16 mouse cellular contexts compared by ENCODE assay signal in the genomic region with DNA sequence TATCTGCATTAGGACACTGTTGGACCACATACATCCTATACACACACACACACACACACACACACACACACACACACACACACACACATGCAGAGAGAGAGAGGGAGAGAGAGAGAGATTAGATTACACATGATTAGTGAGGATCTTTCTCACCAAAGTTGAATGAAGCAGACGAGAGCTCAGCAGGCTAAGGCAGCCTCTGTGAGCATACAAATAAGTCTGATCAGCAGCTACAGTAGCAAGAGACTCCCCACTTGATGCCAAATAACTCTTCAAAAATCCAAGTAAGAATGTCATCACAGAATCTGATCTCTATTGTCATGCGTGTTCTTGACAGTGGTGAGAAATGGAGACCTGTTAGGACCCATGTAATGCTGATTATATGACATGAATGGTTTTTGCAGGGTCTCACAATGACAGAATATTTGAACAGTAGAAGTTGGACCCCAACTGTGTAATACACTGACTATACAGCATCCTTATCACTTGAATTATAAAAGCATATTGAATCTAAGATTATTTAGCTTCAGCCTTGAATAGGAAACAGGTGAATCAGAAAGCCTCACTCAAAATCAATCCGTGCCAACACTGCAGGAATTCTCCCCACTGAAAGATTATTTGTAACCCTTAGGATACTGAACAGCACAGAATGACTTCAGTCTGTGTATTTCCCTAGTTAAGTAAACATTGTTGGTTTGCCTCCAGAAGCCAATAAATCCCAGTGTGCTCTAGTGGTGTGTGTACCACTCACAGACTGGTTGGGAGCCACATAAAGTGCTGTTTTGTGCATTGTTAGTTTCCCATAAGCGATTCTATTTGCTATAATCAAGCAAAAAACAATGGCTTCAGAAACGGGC. TPM values are rescaled to one million over a fixed set of nuclear protein-coding genes. Genes with fewer than 3 reads are reported as not detected.
DNase-seq lines count a peak whose midpoint lies in the region; ATAC-seq and TF ChIP-seq lines count a peak whose summit lies in the region.
"Had no signal": no experiment of that assay in that cellular context is flagged by ENCODE, and none has a peak within 500 bp of the region (broad histone marks: within the 10 kb centered on the region; RNA-seq: fewer than 3 reads in every experiment).

No protein-coding gene starts in this region.

- H3K9me3 ChIP-seq in forebrain, postnatal 0 days (ENCODE audit: low read length) = no peaks in the 10 kb centered on the region
- no peaks in the 10 kb centered on the region for H3K9me3 ChIP-seq in midbrain, embryonic 16.5 days (replicated peaks; ENCODE audit: control insufficient read depth, low read length, poor library complexity, severe bottlenecking)
- H3K9me3 ChIP-seq: embryonic facial prominence, embryonic 13.5 days had no signal

- intact Hi-C loops in left cerebral cortex, adult 2 months (cut with DNase I) = loop anchor here (5.0 kb wide), 1 partner anchor 46 kb away; a partner anchor contains a TSS
- intact Hi-C loops in left cerebral cortex, postnatal 25 days (cut with DNase I) = loop anchor here (5.0 kb wide), 1 partner anchor 46 kb away; a partner anchor contains a TSS

- peaks cover 31% of the 10 kb centered on the region; the same call in 1 of the 2 replicates for H3K4me1 ChIP-seq in cerebellum, adult 2 months (ENCODE audit: control insufficient read depth, insufficient read depth, low read length)
- H3K4me1 ChIP-seq in forebrain, postnatal 0 days (ENCODE audit: insufficient read depth) = peaks cover 12% of the 10 kb centered on the region; the same call in 1 of the 2 replicates
- H3K4me1 ChIP-seq in midbrain, embryonic 16.5 days (ENCODE audit: control insufficient read depth, insufficient read depth, low read length) = peaks cover 37% of the 10 kb centered on the region
- H3K4me1 ChIP-seq: embryonic facial prominence, embryonic 13.5 days had no signal

- no peaks in the 10 kb centered on the region for H3K27me3 ChIP-seq in cerebellum, adult 2 months (ENCODE audit: control insufficient read depth, insufficient read depth, low read length)
- no peaks in the 10 kb centered on the region for H3K27me3 ChIP-seq in forebrain, postnatal 0 days (ENCODE audit: insufficient read depth, low read length)
- H3K27me3 ChIP-seq in midbrain, embryonic 16.5 days (ENCODE audit: control insufficient read depth, insufficient read depth, low read depth, low read length) = no peaks in the 10 kb centered on the region
- H3K27me3 ChIP-seq: CH12.LX; embryonic facial prominence, embryonic 13.5 days had no signal

- ATAC-seq in forebrain, postnatal 0 days = peak; percentile 47
- peak; percentile 41 for ATAC-seq in midbrain, embryonic 16.5 days
- ATAC-seq: intestine, embryonic 16.5 days had no signal

- no peak for DNase-seq in cerebellum, adult 2 months
- DNase-seq in cerebellum, adult 11-12 months = no peak
- DNase-seq in left cerebral cortex, adult 2 months (ENCODE audit: extremely low spot score in 1 of 2, low spot score in 2 of 2) = no peak
- DNase-seq in left cerebral cortex, postnatal 25 days (ENCODE audit: low spot score in 2 of 2) = no peak
- DNase-seq in forebrain, postnatal 0 days = no peak
- DNase-seq in adrenal gland, postnatal 10 days = no peak
- DNase-seq in kidney, adult 11 months = no peak
- DNase-seq: gastrocnemius, postnatal 10 days had no signal

- H3K27ac ChIP-seq in cerebellum, adult 2 months (ENCODE audit: insufficient read depth, low read length) = peak overlapping the region; percentile 58; the same call in 1 of the 2 replicates
- peak overlapping the region; percentile 25 for H3K27ac ChIP-seq in left cerebral cortex, adult 2 months
- H3K27ac ChIP-seq in forebrain, postnatal 0 days (ENCODE audit: low read depth, low read length) = peak overlapping the region; percentile 74
- peak overlapping the region; percentile 75 for H3K27ac ChIP-seq in midbrain, embryonic 16.5 days (ENCODE audit: low read length)
- H3K27ac ChIP-seq: embryonic facial prominence, embryonic 13.5 days; macrophage had no signal

- no peak overlapping the region for H3K4me3 ChIP-seq in cerebellum, adult 2 months (replicated peaks; ENCODE audit: insufficient read depth, low read depth, low read length)
- no peak overlapping the region for H3K4me3 ChIP-seq in left cerebral cortex, adult 2 months
- no peak overlapping the region for H3K4me3 ChIP-seq in forebrain, postnatal 0 days (ENCODE audit: low read depth, low read length)
- H3K4me3 ChIP-seq in midbrain, embryonic 16.5 days (ENCODE audit: low read depth, low read length) = no peak overlapping the region
- H3K4me3 ChIP-seq: embryonic facial prominence, embryonic 13.5 days had no signal

- no peaks in the 10 kb centered on the region for H3K36me3 ChIP-seq in forebrain, postnatal 0 days (ENCODE audit: insufficient read depth)
- H3K36me3 ChIP-seq in midbrain, embryonic 16.5 days (ENCODE audit: control insufficient read depth, insufficient read depth, low read length) = no peaks in the 10 kb centered on the region
- H3K36me3 ChIP-seq: embryonic facial prominence, embryonic 13.5 days had no signal

- H3K9ac ChIP-seq in forebrain, postnatal 0 days = peak overlapping the region; percentile 2; the same call in 1 of the 2 replicates
- H3K9ac ChIP-seq in midbrain, embryonic 16.5 days (ENCODE audit: low read depth, low read length) = 0 out of 2 replicates have a peak overlapping the region, but pooled peaks have one; percentile 30
- H3K9ac ChIP-seq: embryonic facial prominence, embryonic 13.5 days; lung, embryonic 14.5 days had no signal

- 11% methylated on average over 5 of the region's 5 CpGs for WGBS in cerebellum, adult 2 months
- 21% methylated on average over 5 of the region's 5 CpGs for WGBS in forebrain, postnatal 0 days
- 27% methylated on average over 5 of the region's 5 CpGs for WGBS in midbrain, embryonic 16.5 days

- no peak for TF ChIP-seq POLR2A in cerebellum, adult 2 months (IDR thresholded peaks at IDR 0.05; ENCODE audit: borderline replicate concordance, insufficient read depth, low read length)

- peak overlapping the region; percentile 13; the same call in 1 of the 2 replicates for H3K4me2 ChIP-seq in forebrain, postnatal 0 days (ENCODE audit: low read depth)
- H3K4me2 ChIP-seq in midbrain, embryonic 16.5 days (ENCODE audit: low read length) = peak overlapping the region; percentile 12; the same call in 1 of the 2 replicates
- H3K4me2 ChIP-seq: embryonic facial prominence, embryonic 13.5 days; liver, embryonic 11.5 days; lung, embryonic 14.5 days had no signal

- no peak for TF ChIP-seq CTCF in cerebellum, adult 2 months (IDR thresholded peaks at IDR 0.05; ENCODE audit: borderline replicate concordance, insufficient read depth, low read depth, low read length)
- no peak for TF ChIP-seq CTCF in left cerebral cortex, adult 2 months (IDR thresholded peaks at IDR 0.05)
- no peak for TF ChIP-seq CTCF in forebrain, postnatal 0 days (IDR thresholded peaks at IDR 0.05; ENCODE audit: low read depth)

RNA-seq across cellular contexts. Expression of a gene that starts 47.9 kb away (rescaled TPM):
- polyA plus RNA-seq in cerebellum, adult 2 months (2012; rRNA removed) = 51.9 and 54.9 TPM in 2 replicates
- total RNA-seq in left cerebral cortex, adult 2 months (2021) = 100 to 1,000 TPM; 122 to 126 TPM
- 100 to 1,000 TPM; 123 to 148 TPM for total RNA-seq in left cerebral cortex, postnatal 25 days (2021)
- 317 and 347 TPM in 2 replicates for total RNA-seq in forebrain, postnatal 0 days (2014; rRNA removed)
- 131 and 173 TPM in 2 replicates for polyA plus RNA-seq in forebrain, postnatal 0 days (2015; fragmentation: Nextera tagmentation; extraction: Ambion mirVana)
- polyA plus RNA-seq in midbrain, embryonic 16.5 days (2015; fragmentation: Nextera tagmentation; extraction: Ambion mirVana) = 178 and 202 TPM in 2 replicates
- total RNA-seq in adrenal gland, postnatal 10 days (2021) = 1 to 10 TPM; 5.8 to 8.8 TPM
- total RNA-seq: CH12.LX; common myeloid progenitor, adult 5-6 weeks had no signal
- polyA plus RNA-seq: macrophage had no signal

Comparison
In these comparisons a context has a peak if more than half of its experiments do, and no peak if none do; other contexts are left out.
1. H3K27ac ChIP-seq: peak in every context shown above with its lines; median percentile 75 in midbrain, embryonic 16.5 days; 74 in forebrain, postnatal 0 days; 58 in cerebellum, adult 2 months; 25 in left cerebral cortex, adult 2 months.
2. RNA of a gene that starts 47.9 kb away (total RNA-seq): 317 to 347 TPM in forebrain, postnatal 0 days, 123 to 148 TPM in left cerebral cortex, postnatal 25 days and 122 to 126 TPM in left cerebral cortex, adult 2 months; 5.8 to 8.8 TPM in adrenal gland, postnatal 10 days; every median in the first group is over 10 times any median in the second.